Mouse (Mus musculus): Measurements from ENCODE around the gene Npy1r. TPM values are rescaled to one million over a fixed set of nuclear protein-coding genes. Genes with fewer than 3 reads are reported as not detected.

Npy1r gene
- polyA plus RNA-seq, 1 experiment, result 3.1 TPM

- no peak for DNase-seq (ENCODE audit: low read depth in 1 of 2, low spot score in 2 of 2)
- TF ChIP-seq CTCF (IDR thresholded peaks at IDR 0.05; ENCODE audit: extremely low read depth, insufficient read depth, insufficient read length, insufficient replicate concordance) (no peak), POLR2A (IDR thresholded peaks at IDR 0.05; ENCODE audit: low read depth, low read length) (no peak)
- WGBS, result 11% methylated on average over 7 of the region's 7 CpGs
- no peaks in the 10 kb centered on the region for H3K27me3 ChIP-seq (ENCODE audit: control insufficient read depth, insufficient read depth, low read length)
- no peak overlapping the region for H3K27ac ChIP-seq (ENCODE audit: insufficient read depth, low read length)
- H3K4me3 ChIP-seq (ENCODE audit: extremely low read depth, insufficient read depth, insufficient read length), result no peak overlapping the region
- no peaks in the 10 kb centered on the region for H3K4me1 ChIP-seq (ENCODE audit: control insufficient read depth, insufficient read depth, insufficient read length)
- no peaks in the 10 kb centered on the region for H3K36me3 ChIP-seq (ENCODE audit: control insufficient read depth, insufficient read depth, low read length)
Measured at GRCm38 (mm10) chr8:66698011-66698410, 1.0 kb downstream of the Npy1r start.

- WGBS, result 67% methylated on average over 7 of the region's 7 CpGs
- H3K27ac ChIP-seq (ENCODE audit: insufficient read depth, low read length), result no peak overlapping the region
- no peaks in the 10 kb centered on the region for H3K27me3 ChIP-seq (ENCODE audit: control insufficient read depth, insufficient read depth, low read length)
- DNase-seq (ENCODE audit: low read depth in 1 of 2, low spot score in 2 of 2), result no peak
- no peaks in the 10 kb centered on the region for H3K36me3 ChIP-seq (ENCODE audit: control insufficient read depth, insufficient read depth, low read length)
- no peaks in the 10 kb centered on the region for H3K4me1 ChIP-seq (ENCODE audit: control insufficient read depth, insufficient read depth, insufficient read length)
- TF ChIP-seq CTCF (IDR thresholded peaks at IDR 0.05; ENCODE audit: extremely low read depth, insufficient read depth, insufficient read length, insufficient replicate concordance) (no peak), POLR2A (IDR thresholded peaks at IDR 0.05; ENCODE audit: low read depth, low read length) (no peak)
- no peak overlapping the region for H3K4me3 ChIP-seq (ENCODE audit: extremely low read depth, insufficient read depth, insufficient read length)
Measured at GRCm38 (mm10) chr8:66698782-66699181, 1.8 kb downstream of the Npy1r start.

GRCm38 (mm10) chr8:66714324-66714975 is 17.5 kb downstream of the Npy1r start:
- Histone ChIP-seq H3K36me3 (ENCODE audit: control insufficient read depth, insufficient read depth, low read length) (no peaks in the 10 kb centered on the region), H3K27ac (ENCODE audit: insufficient read depth, low read length) (no peak overlapping the region), H3K27me3 (ENCODE audit: control insufficient read depth, insufficient read depth, low read length) (no peaks in the 10 kb centered on the region), H3K4me1 (ENCODE audit: control insufficient read depth, insufficient read depth, insufficient read length) (no peaks in the 10 kb centered on the region), H3K4me3 (ENCODE audit: extremely low read depth, insufficient read depth, insufficient read length) (no peak overlapping the region)
- TF ChIP-seq POLR2A (IDR thresholded peaks at IDR 0.05; ENCODE audit: low read depth, low read length), result no peak
- TF ChIP-seq CTCF (IDR thresholded peaks at IDR 0.05; ENCODE audit: extremely low read depth, insufficient read depth, insufficient read length, insufficient replicate concordance), result no peak
- 91% methylated on average over 7 of the region's 7 CpGs for WGBS
- DNase-seq (ENCODE audit: low read depth in 1 of 2, low spot score in 2 of 2), result no peak

GRCm38 (mm10) chr8:66722835-66723234 is 25.8 kb downstream of the Npy1r start:
- Histone ChIP-seq H3K36me3 (ENCODE audit: control insufficient read depth, insufficient read depth, low read length) (no peaks in the 10 kb centered on the region), H3K27ac (ENCODE audit: insufficient read depth, low read length) (no peak overlapping the region), H3K4me3 (ENCODE audit: extremely low read depth, insufficient read depth, insufficient read length) (no peak overlapping the region), H3K27me3 (ENCODE audit: control insufficient read depth, insufficient read depth, low read length) (no peaks in the 10 kb centered on the region), H3K4me1 (ENCODE audit: control insufficient read depth, insufficient read depth, insufficient read length) (no peaks in the 10 kb centered on the region)
- TF ChIP-seq CTCF (IDR thresholded peaks at IDR 0.05; ENCODE audit: extremely low read depth, insufficient read depth, insufficient read length, insufficient replicate concordance), result no peak
- no peak for TF ChIP-seq POLR2A (IDR thresholded peaks at IDR 0.05; ENCODE audit: low read depth, low read length)
- 86% methylated on average over 2 of the region's 2 CpGs for WGBS
- DNase-seq (ENCODE audit: low read depth in 1 of 2, low spot score in 2 of 2), result no peak

GRCm38 (mm10) chr8:66729446-66729845 is 32.5 kb downstream of the Npy1r start:
- TF ChIP-seq POLR2A (IDR thresholded peaks at IDR 0.05; ENCODE audit: low read depth, low read length) (no peak), CTCF (IDR thresholded peaks at IDR 0.05; ENCODE audit: extremely low read depth, insufficient read depth, insufficient read length, insufficient replicate concordance) (no peak)
- WGBS, result 62% methylated on average over 7 of the region's 7 CpGs
- H3K27me3 ChIP-seq (ENCODE audit: control insufficient read depth, insufficient read depth, low read length), result no peaks in the 10 kb centered on the region

GRCm38 (mm10) chr8:66731957-66732356 is 35.0 kb downstream of the Npy1r start:
- TF ChIP-seq POLR2A (IDR thresholded peaks at IDR 0.05; ENCODE audit: low read depth, low read length) (no peak), CTCF (IDR thresholded peaks at IDR 0.05; ENCODE audit: extremely low read depth, insufficient read depth, insufficient read length, insufficient replicate concordance) (no peak)
- Histone ChIP-seq H3K4me1 (ENCODE audit: control insufficient read depth, insufficient read depth, insufficient read length) (no peaks in the 10 kb centered on the region), H3K27ac (ENCODE audit: insufficient read depth, low read length) (no peak overlapping the region), H3K36me3 (ENCODE audit: control insufficient read depth, insufficient read depth, low read length) (no peaks in the 10 kb centered on the region), H3K4me3 (ENCODE audit: extremely low read depth, insufficient read depth, insufficient read length) (no peak overlapping the region), H3K27me3 (ENCODE audit: control insufficient read depth, insufficient read depth, low read length) (no peaks in the 10 kb centered on the region)
- DNase-seq (ENCODE audit: low read depth in 1 of 2, low spot score in 2 of 2), result no peak
- 55% methylated on average over 5 of the region's 5 CpGs for WGBS

More at GRCm38 (mm10) chr8:66729446-66729845, 32.5 kb downstream of the Npy1r start:
- no peak overlapping the region for H3K27ac ChIP-seq (ENCODE audit: insufficient read depth, low read length)
- DNase-seq (ENCODE audit: low read depth in 1 of 2, low spot score in 2 of 2), result no peak
- H3K4me1 ChIP-seq (ENCODE audit: control insufficient read depth, insufficient read depth, insufficient read length), result no peaks in the 10 kb centered on the region
- H3K4me3 ChIP-seq (ENCODE audit: extremely low read depth, insufficient read depth, insufficient read length), result no peak overlapping the region
- H3K36me3 ChIP-seq (ENCODE audit: control insufficient read depth, insufficient read depth, low read length), result no peaks in the 10 kb centered on the region

GRCm38 (mm10) chr8:66742359-66742758 is 45.4 kb downstream of the Npy1r start:
- no peak for DNase-seq (ENCODE audit: low read depth in 1 of 2, low spot score in 2 of 2)
- 40% methylated on average over 1 of the region's 1 CpGs for WGBS
- TF ChIP-seq CTCF (IDR thresholded peaks at IDR 0.05; ENCODE audit: extremely low read depth, insufficient read depth, insufficient read length, insufficient replicate concordance) (no peak), POLR2A (IDR thresholded peaks at IDR 0.05; ENCODE audit: low read depth, low read length) (no peak)
- no peak overlapping the region for H3K27ac ChIP-seq (ENCODE audit: insufficient read depth, low read length)
- H3K27me3 ChIP-seq (ENCODE audit: control insufficient read depth, insufficient read depth, low read length), result no peaks in the 10 kb centered on the region
- no peak overlapping the region for H3K4me3 ChIP-seq (ENCODE audit: extremely low read depth, insufficient read depth, insufficient read length)
- no peaks in the 10 kb centered on the region for H3K36me3 ChIP-seq (ENCODE audit: control insufficient read depth, insufficient read depth, low read length)
- H3K4me1 ChIP-seq (ENCODE audit: control insufficient read depth, insufficient read depth, insufficient read length), result no peaks in the 10 kb centered on the region
